Mouse (Mus musculus) heart, postnatal 4 days (tissue): ENCODE measurements at regions not wholly inside any gene's neighbourhood (a gene's known extent, or its start where the extent isn't known, plus 50 kb on each side); places are given as distances from the start of the nearest gene placed in this dataset.
A peak's percentile ranks its signal among the peaks of the same experiment; 100 is the strongest.

ENCODE experiments used
- DNase-seq: peaks from one replicate; pipeline ENCODE4 v3.0.0; 2021

DNA sequence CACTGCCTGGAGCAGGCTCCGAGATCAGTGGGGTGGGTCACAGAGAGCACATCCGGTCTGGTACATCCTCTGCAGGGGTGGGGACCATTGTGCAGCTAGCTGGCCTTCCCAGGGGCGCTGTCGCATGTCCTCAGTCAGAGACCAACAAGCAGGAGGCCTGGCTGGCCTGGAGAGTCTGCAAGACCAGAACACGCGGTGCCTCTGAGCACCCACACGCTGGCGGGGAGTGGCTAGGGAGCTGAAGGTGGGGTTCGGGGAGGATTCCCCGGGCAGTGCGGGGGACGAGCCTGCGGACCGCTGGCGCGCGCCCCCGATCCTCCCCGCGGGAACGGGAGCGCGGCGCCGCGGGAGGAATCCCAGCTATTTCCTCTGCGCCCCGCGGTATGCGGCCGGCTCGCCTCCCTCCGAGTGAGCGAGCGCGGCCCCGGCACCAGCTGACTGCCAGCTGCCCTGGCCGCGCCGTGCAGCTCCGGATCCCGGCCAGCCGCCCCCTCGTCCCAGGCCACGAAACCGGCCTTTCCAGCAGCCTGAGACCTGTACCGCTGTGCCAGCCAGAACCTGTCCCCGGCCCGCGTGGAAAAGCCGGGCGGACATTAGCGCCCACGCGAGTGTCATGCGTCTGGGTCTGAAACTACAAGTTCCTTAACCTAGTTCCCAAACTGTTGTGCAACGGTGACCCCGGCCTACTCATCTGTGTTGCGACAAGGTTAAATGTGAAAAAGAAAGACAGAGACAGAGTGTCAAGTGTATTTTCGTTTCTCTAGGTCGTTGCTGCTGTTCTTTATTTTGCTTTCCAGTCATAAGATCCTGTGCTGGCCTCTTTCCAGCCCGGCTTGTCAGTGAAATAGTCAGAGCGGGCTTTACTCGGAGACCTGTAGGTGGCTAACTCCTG is 61.2 kb downstream of the Pkdcc start:
- DNase-seq = peak; percentile 87

DNA sequence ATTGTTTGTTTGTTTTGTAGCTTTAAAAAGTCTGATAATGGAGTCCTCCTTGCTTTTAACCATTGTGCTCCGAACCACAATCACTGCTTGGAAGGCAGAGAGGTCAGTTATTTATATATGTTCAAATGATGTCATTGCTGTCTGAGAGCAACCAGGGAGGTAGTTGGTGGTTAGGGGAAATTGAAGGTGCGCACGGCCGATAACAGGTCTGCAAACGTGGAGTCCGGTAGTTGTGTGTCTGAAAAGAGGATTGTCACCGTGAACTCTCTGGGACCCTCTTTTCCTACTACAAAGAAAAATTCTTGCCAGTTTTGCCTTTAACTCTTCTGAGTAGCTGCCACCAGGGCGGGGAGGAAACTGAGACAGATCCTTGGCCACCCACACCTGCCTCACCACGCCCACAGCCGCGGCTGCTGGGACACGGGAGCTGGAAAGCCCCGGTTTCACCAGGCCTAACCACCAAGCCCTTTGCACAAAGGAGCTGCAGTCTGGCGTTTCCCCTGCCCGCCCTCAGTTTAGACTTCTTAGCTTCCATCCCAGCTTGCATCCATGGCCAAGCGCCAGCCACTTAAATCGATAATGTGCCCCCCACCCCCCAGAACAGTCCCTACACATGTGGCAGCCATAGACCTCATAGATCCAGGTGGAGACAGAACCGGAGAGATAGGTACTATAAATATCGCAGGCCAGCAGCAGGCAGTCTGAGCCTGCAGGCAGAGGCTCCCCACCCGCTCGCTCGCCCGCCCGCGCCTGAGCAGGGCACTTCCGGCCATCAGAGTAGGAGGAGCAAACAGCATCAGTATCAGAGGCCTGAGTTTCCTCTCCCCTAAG is 62.2 kb downstream of the Pkdcc start:
- peak; percentile 77 for DNase-seq

DNA sequence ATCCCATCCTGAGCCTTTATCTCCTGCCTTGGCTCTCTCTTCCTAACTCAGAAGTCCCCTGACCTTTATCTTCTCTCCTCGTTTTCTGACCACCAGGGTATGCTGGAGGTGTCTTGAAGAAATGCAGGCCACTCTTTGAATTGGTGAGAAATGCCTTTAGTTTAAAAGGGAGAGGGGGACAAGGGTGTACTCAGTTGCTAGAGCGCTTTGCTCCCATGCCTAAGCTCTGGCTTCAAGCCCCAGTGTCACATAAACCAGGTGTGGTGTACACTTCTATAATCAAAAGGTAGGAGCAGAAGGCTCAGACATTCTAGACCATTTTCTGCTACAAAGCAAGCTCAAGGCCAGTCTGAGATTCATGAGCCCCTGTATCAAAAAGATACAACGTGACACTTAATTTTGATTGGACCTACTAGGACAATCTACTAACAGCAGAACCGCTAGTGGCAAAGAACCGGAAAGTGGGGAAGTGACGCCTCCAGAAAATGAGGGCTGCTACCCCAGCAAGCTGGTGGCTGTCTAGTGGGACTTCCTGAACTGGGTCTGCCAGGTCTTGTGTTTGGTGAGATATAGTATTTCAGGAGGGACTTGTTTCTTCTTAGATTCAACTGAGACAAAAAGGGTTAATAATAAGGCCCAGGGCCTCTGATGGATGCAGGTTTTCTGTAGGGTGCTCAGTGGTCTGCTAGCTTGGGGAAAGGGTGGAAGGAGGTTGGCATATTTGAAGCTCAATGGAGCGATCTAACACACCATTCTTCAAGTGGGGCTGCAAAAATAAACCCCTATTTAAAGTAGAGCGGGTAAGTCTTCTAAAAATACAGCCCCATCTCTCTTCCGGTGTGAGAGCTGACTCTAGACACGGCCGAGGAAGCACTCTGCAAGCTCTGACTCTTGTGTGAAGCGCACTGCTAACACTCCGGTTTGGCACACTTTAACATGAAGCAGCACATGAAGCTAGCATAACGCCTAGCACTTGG is 63.1 kb downstream of the Pkdcc start:
- DNase-seq = no peak

DNA sequence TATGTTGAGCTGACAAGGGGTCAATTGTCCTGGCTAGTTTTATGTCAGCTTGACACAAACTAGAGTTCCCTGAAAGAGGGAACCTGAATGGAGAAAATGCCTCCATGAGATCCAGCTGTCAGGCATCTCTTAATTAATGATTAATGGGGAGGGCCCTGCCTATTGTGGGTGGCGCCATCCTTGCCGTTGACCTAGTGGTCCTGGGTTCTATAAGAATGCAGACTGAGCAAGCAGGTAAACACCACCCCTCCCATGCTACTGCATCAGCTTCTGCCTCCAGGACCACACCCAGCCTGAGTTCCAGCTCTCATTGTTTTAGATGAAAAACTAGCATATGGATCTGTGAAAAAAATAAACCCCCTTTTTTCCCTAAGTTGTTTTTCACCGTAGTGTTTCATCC is 67.4 kb upstream of the Eml4 start:
- no peak for DNase-seq

DNA sequence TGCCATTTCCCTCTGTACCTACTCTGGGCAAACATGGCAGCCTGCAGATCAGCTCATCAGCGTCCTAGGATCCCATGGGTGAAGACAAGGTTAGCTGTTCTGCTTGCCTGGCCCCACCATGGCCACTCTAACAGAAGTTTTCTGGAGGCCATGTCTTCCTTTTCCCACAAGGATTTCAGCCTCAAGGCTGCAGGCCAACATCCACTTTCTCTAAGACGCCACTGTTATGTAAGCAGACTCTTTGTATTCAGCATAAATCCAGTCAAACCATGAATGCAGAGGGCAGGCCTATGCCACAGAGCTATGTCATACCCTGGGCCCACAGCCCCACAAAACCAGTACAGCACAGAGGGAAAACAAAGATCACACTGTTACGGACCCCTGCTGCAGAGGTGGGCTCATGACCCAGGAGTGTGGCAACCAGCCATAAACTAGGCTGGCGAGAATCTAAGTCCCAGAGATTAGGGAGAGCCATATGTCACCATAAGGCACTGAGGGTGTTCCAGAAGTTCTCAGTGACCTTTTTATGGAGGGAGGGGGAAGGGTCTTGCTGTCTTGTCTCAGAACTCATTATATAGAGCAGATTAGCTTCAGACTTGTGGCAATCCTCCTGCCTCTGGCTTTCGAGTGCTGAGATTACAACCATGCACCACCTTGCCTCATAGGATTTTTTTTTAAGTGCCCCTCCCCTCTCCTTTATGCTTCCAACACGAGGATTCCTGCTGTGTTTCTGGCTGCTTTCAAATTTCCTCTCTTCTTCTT is 63.2 kb upstream of the Eml4 start:
- no peak for DNase-seq

DNA sequence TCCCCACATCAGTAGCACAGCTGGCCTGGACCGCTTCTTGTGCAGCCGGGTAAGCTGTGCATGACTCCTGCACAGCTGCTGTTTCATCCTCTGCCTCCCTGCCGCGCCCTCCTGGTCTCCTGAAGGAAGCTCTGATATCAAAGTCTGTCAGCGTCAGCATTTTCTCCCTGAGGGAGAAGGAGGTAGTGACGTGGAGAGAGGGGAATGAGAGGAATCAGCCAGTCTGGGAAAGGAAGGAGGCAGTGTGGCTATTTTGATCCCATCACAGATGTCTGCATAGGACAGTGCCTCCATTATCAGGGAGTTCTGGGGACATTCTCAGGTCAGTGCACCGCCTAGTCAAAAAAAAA is 62.6 kb upstream of the Eml4 start:
- DNase-seq = peak; percentile 60

DNA sequence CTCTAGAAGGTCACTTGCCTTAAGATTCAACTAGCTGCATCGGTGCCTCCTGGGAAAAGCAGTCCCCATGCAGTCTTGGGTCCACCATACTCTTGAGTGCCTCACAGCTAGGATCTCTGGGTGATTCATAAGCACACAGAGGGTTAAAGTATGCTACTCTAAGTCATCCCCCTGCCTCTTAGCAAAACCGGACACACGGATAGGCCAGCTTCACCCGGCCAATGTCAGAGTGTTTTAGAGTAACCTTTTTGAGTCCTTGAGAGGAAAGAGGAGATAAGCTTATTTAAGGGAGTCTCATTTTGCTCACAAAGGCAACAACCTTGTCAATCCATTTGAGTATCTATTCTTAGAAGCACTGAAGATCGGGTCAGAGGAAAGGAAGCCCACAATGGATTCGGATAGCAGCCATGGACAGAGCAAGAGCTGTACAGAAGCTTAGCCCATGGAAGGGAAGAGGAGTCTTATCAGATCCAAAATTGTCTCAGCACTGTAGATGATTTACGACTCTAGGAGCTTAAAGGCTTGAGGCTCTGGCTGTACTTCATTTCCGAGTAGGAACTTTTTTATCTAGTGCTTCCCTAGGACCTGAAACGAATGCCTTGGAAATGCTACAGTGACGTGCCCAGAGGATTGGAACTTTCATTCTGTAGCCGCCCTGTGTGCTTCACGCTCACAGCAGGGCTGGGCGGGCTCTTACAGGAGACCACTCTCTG is 55.0 kb upstream of the Eml4 start:
- no peak for DNase-seq

DNA sequence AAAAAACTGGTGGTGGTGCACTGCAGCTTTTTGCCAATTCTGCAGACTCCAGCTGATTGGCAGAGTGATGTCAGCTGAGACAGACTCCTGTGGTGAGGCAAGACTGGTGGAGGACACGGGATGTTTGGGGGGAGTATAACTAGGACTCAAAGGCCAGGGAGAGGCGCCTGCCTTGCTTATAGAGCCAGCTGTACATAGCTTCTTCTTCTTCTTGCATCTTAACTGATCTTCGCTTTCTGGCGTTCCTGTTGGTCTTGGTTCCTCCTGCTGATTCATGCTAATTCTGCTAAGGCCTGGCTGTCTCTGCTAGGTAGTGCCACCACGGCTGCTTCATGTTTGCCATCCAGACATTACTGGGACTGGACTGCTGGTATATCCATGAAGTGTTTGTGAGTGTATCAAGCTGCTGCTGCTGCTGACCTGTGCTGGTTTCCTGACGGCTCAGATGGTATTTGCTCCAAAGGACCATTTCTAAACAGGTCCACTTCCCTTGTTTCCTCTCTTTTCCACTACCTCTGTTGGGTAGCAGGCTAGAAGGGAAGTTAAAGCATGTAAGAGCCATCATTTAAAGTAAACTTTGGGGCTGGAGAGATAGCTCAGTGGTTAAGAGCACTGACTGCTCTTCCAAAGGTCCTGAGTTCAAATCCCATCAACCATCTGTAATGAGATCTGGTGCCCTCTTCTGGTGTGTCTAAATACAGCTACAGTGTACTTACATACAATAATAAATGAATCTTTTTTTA is 53.2 kb upstream of the Eml4 start:
- no peak for DNase-seq
